Mouse (Mus musculus) E14TG2a.4 (cell line): ENCODE data around the gene Mmp21.
"Not testable (repeated sequence)": the region's sequence is repeated elsewhere in the genome, so short reads cannot be mapped to it uniquely, and the experiment has no call there.

Experiments
- H3K27me3 ChIP-seq: 2 replicates; pipeline ENCODE4 v1.6.1; 2014; ENCODE audit warnings: low read length, control low read depth; ENCODE audit not compliant: insufficient read depth
- H3K36me3 ChIP-seq: 2 replicates; pipeline ENCODE4 v1.6.1; 2014; ENCODE audit warnings: low read length, control low read depth; ENCODE audit not compliant: insufficient read depth
- H3K4me1 ChIP-seq: replicated peaks from 2 replicates; pipeline ENCODE4 v1.6.1; 2014; ENCODE audit warnings: low read depth, low read length, control low read depth
- H3K4me3 ChIP-seq: replicated peaks from 2 replicates; pipeline ENCODE4 v1.5.1; 2014; ENCODE audit warnings: mild to moderate bottlenecking, low read length
- H3K9me3 ChIP-seq: 2 replicates; pipeline ENCODE4 v1.6.1; 2014; ENCODE audit warnings: low read length, control low read depth
- CTCF ChIP-seq: conservative IDR thresholded peaks from 2 replicates; pipeline ENCODE4 v1.5.1; 2014; ENCODE audit warnings: low read length
- NANOG ChIP-seq: IDR thresholded peaks from 2 replicates; pipeline ENCODE4 v1.6.1; 2014; ENCODE audit warnings: borderline replicate concordance, low read length, mixed read lengths
- POU5F1 ChIP-seq: IDR thresholded peaks from 2 replicates; pipeline ENCODE4 v1.6.1; 2014; ENCODE audit warnings: low read length, borderline replicate concordance

Mmp21 gene

DNA sequence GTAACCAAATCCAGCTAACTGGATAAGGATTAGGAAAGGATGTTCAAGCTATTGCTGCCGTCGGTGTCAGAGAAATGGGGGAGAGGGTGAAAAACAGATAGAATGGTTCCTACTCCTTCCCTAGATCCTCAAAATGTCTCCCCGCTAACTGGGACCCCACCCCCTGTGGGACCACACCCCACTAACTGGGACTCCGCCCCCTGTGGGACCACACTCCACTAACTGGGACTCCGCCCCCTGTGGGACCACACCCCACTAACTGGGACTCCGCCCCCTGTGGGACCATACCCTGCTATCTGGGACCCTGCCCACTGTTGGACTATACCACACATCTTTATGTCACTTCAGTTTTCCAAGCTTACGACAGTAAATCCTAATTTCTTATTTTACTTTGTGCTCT lies 24.0 kb upstream of the Mmp21 start:
- Histone ChIP-seq H3K27me3 (no peaks in the 10 kb centered on the region), H3K4me3 (peak overlapping the region; percentile 43; the same call in 1 of the 2 replicates), H3K9me3 (no peaks in the 10 kb centered on the region), H3K36me3 (no peaks in the 10 kb centered on the region), H3K4me1 (peaks cover 25% of the 10 kb centered on the region)
- TF ChIP-seq NANOG (no peak), POU5F1 (no peak), CTCF (no peak)

DNA sequence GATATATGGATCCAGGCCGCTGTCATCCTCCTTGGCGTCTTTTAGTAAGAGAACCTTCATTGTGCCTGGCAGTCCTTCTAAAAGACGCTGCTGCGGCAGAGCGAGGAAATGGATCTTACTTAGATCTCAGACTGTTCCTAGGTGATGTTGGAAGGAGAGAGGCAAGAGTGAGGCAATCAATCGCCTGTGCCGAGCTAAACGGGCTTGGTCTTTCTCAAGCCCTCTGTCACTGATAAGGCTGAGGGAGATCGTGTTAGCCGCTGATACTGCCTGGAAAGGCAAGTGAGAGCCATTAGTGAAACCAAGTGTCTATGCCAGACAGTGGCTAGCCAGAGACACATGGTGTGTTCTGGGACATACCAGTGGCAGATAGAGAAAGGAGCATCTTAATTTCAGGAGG lies 22.5 kb upstream of the Mmp21 start:
- Histone ChIP-seq H3K9me3 (no peaks in the 10 kb centered on the region), H3K4me3 (no peak overlapping the region), H3K36me3 (no peaks in the 10 kb centered on the region), H3K4me1 (peaks cover 27% of the 10 kb centered on the region), H3K27me3 (no peaks in the 10 kb centered on the region)
- TF ChIP-seq CTCF = no peak
- TF ChIP-seq POU5F1 = no peak

- TF ChIP-seq CTCF = no peak
- no peak for TF ChIP-seq POU5F1
- no peak for TF ChIP-seq NANOG
- H3K9me3 ChIP-seq = no peaks in the 10 kb centered on the region
- H3K4me3 ChIP-seq = no peak overlapping the region
- no peaks in the 10 kb centered on the region for H3K36me3 ChIP-seq
- H3K4me1 ChIP-seq = peaks cover 31% of the 10 kb centered on the region
- 0 out of 2 replicates have a peak, but pooled peaks cover 2% of the 10 kb centered on the region for H3K27me3 ChIP-seq
Measured at GRCm38 (mm10) chr7:133701366-133701765, 21.5 kb upstream of the Mmp21 start.

GRCm38 (mm10) chr7:133699885-133700284 lies 20.0 kb upstream of the Mmp21 start:
- TF ChIP-seq POU5F1 = no peak
- no peak for TF ChIP-seq CTCF
- TF ChIP-seq NANOG = no peak
- 0 out of 2 replicates have a peak, but pooled peaks cover 2% of the 10 kb centered on the region for H3K27me3 ChIP-seq
- no peaks in the 10 kb centered on the region for H3K9me3 ChIP-seq
- no peaks in the 10 kb centered on the region for H3K36me3 ChIP-seq
- H3K4me1 ChIP-seq = peaks cover 31% of the 10 kb centered on the region
- H3K4me3 ChIP-seq = no peak overlapping the region

DNA sequence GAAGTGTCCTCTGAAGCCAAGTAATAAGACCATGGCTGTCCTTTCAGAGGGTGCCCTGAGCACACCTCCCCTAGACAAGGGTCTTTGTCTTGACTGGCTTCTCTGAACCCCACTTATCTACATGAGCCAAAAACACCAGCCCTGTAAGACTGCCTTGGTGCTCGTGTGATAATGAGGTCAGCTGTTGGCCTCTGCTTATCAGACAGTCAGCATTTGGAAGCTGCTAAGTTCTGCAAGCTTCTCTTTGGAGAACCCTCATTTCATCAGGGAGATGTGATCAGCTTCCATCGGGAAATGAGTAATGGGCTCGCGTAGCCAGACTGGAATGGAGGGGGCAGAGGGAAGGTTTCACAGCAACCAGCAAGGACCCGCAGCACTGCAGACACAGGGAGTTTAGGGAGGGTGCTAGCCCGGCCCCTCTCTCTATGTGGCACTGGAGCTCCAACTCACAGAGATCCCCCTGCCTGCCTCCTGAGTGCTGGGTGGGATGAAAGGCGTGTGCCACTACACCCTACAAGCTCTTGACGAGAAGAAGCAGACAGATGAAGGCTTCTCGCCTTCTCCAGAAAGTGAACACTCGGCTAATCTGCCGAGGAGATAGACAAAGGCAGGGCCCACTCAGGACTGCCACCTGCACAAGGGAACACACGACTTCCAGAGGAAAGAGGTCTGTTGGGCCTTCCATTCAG lies 18.3 kb upstream of the Mmp21 start:
- Histone ChIP-seq H3K9me3 (no peaks in the 10 kb centered on the region), H3K36me3 (no peaks in the 10 kb centered on the region), H3K4me3 (no peak overlapping the region), H3K27me3 (0 out of 2 replicates have a peak, but pooled peaks cover 2% of the 10 kb centered on the region), H3K4me1 (peaks cover 18% of the 10 kb centered on the region)
- TF ChIP-seq NANOG = no peak
- TF ChIP-seq CTCF = no peak
- TF ChIP-seq POU5F1 = no peak

DNA sequence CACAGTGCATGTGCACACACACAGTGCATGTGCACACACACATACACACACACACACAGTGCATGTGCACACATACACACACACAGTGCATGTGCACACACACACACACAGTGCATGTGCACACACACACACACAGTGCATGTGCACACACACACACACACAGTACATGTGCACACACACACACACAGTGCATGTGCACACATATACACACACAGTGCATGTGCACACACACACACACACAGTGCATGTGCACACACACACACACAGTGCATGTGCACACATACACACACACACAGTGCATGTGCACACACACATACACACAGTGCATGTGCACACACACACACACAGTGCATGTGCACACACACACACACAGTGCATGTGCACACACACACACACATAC lies 5.8 kb upstream of the Mmp21 start:
- H3K9me3 ChIP-seq, H3K36me3 ChIP-seq, H3K4me3 ChIP-seq, H3K27me3 ChIP-seq, H3K4me1 ChIP-seq: not testable (repeated sequence)

GRCm38 (mm10) chr7:133684701-133685100 lies 4.8 kb upstream of the Mmp21 start:
- H3K27me3 ChIP-seq = peaks cover 9% of the 10 kb centered on the region
- TF ChIP-seq NANOG (no peak), CTCF (no peak), POU5F1 (no peak)
- no peaks in the 10 kb centered on the region for H3K36me3 ChIP-seq
- no peaks in the 10 kb centered on the region for H3K9me3 ChIP-seq
- H3K4me3 ChIP-seq = no peak overlapping the region
- peaks cover 3% of the 10 kb centered on the region; the same call in 1 of the 2 replicates for H3K4me1 ChIP-seq

DNA sequence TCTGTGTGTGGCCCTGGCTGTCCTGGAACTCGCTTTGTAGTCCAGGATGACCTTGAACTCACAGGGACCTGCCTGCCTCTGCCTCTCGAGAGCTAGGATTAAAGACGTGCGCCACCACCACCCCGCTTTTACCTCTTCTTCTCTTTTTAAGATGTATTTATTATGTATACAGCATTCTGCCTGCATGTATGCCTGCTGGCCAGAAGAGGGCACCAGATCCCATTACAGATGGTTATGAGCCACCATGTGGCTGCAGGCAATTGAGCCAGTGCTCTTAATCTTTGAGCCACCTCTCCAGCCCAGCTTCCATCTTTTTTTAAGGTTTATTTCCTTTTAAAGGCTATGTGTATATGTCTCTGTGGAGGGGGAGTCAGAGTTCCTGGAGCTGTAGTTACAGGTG lies 4.2 kb upstream of the Mmp21 start:
- TF ChIP-seq POU5F1 (no peak), CTCF (peak; percentile 63)
- no peak overlapping the region for H3K4me3 ChIP-seq
- peaks cover 3% of the 10 kb centered on the region; the same call in 1 of the 2 replicates for H3K4me1 ChIP-seq

DNA sequence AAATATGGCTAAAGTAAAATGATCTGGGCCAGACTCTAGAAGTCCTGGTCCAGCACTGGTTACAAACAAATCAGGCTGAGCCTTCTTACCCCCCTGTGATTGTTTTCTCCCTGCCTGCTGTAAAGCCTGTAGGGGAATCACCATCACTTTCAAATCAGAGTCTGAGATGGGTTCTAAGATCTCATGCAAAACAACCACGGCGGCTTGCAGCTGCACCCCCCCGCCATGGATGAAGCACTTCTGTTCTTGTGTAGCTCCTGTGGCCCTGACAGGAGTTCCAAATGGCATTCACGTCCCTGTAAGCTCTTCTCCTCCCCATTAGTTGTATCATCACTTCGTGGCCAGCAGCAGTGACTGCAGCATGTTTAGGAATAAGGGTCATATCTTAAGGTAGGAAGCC lies 3.8 kb upstream of the Mmp21 start:
- Histone ChIP-seq H3K4me3 (no peak overlapping the region), H3K4me1 (peaks cover 3% of the 10 kb centered on the region; the same call in 1 of the 2 replicates), H3K36me3 (no peaks in the 10 kb centered on the region), H3K27me3 (peaks cover 14% of the 10 kb centered on the region), H3K9me3 (no peaks in the 10 kb centered on the region)
- TF ChIP-seq POU5F1 = no peak
- no peak for TF ChIP-seq CTCF
- no peak for TF ChIP-seq NANOG

More for the DNA sequence above, 4.2 kb upstream of the Mmp21 start:
- Histone ChIP-seq H3K36me3 (no peaks in the 10 kb centered on the region), H3K9me3 (no peaks in the 10 kb centered on the region), H3K27me3 (peaks cover 14% of the 10 kb centered on the region)
